Mouse (Mus musculus): ENCODE data around the gene Acsm5.

The Acsm5 gene

GRCm38 (mm10) chr7:119519163-119519562, at the start of gene Acsm5:
Gene Acsm5, plus strand, starts transcription at chr7:119519463.
- in situ Hi-C loops (cut with MboI), result loop anchor here (25.0 kb wide), 1 partner anchor 757 kb away; no protein-coding TSS in a partner anchor

GRCm38 (mm10) chr7:119476500-119477389, 42.5 kb upstream of the Acsm5 start:
- in situ Hi-C loops (cut with MboI), result no loop called here

- in situ Hi-C loops (cut with MboI), result no loop called here
Measured at GRCm38 (mm10) chr7:119479256-119479655, 40.0 kb upstream of the Acsm5 start, which contains the start of gene Umod. Gene Umod, minus strand, starts transcription at chr7:119479282.

- in situ Hi-C loops (cut with MboI), result no loop called here
Measured at GRCm38 (mm10) chr7:119484154-119484553, 35.1 kb upstream of the Acsm5 start.

GRCm38 (mm10) chr7:119486683-119487082, 32.6 kb upstream of the Acsm5 start:
- in situ Hi-C loops (cut with MboI), result no loop called here

- in situ Hi-C loops (cut with MboI), result no loop called here
Measured at GRCm38 (mm10) chr7:119490041-119490780, 29.1 kb upstream of the Acsm5 start.

GRCm38 (mm10) chr7:119511143-119511542, 8.1 kb upstream of the Acsm5 start:
- in situ Hi-C loops (cut with MboI), result loop anchor here (25.0 kb wide), 1 partner anchor 749 kb away; no protein-coding TSS in a partner anchor

- in situ Hi-C loops (cut with MboI), result loop anchor here (25.0 kb wide), 1 partner anchor 751 kb away; no protein-coding TSS in a partner anchor
Measured at GRCm38 (mm10) chr7:119513056-119513455, 6.2 kb upstream of the Acsm5 start.

GRCm38 (mm10) chr7:119515492-119516271, 3.6 kb upstream of the Acsm5 start:
- in situ Hi-C loops (cut with MboI), result loop anchor here (25.0 kb wide), 1 partner anchor 753 kb away; no protein-coding TSS in a partner anchor

- in situ Hi-C loops (cut with MboI), result loop anchor here (25.0 kb wide), 1 partner anchor 754 kb away; no protein-coding TSS in a partner anchor
Measured at GRCm38 (mm10) chr7:119516272-119516558, 3.0 kb upstream of the Acsm5 start.

- in situ Hi-C loops (cut with MboI), result loop anchor here (25.0 kb wide), 1 partner anchor 757 kb away; no protein-coding TSS in a partner anchor
Measured at GRCm38 (mm10) chr7:119519654-119520053, 391 bp downstream of the Acsm5 start.

- in situ Hi-C loops (cut with MboI), result loop anchor here (25.0 kb wide), 1 partner anchor 760 kb away; no protein-coding TSS in a partner anchor
Measured at GRCm38 (mm10) chr7:119521816-119522215, 2.6 kb downstream of the Acsm5 start.

GRCm38 (mm10) chr7:119522385-119522784, 3.1 kb downstream of the Acsm5 start:
- in situ Hi-C loops (cut with MboI), result loop anchor here (25.0 kb wide), 1 partner anchor 760 kb away; no protein-coding TSS in a partner anchor

- in situ Hi-C loops (cut with MboI), result loop anchor here (25.0 kb wide), 1 partner anchor 761 kb away; no protein-coding TSS in a partner anchor
Measured at GRCm38 (mm10) chr7:119523389-119523788, 4.1 kb downstream of the Acsm5 start, which contains the start of gene Pdilt. Gene Pdilt, minus strand, starts transcription at chr7:119523489.

GRCm38 (mm10) chr7:119525881-119526281, 6.6 kb downstream of the Acsm5 start:
- in situ Hi-C loops (cut with MboI), result no loop called here

- in situ Hi-C loops (cut with MboI), result no loop called here
Measured at GRCm38 (mm10) chr7:119526486-119526885, 7.2 kb downstream of the Acsm5 start.

- in situ Hi-C loops (cut with MboI), result no loop called here
Measured at GRCm38 (mm10) chr7:119527135-119527534, 7.9 kb downstream of the Acsm5 start.

- in situ Hi-C loops (cut with MboI), result no loop called here
Measured at GRCm38 (mm10) chr7:119527548-119527947, 8.3 kb downstream of the Acsm5 start.

GRCm38 (mm10) chr7:119528617-119529016, 9.4 kb downstream of the Acsm5 start:
- in situ Hi-C loops (cut with MboI), result no loop called here

GRCm38 (mm10) chr7:119532924-119533323, 13.7 kb downstream of the Acsm5 start:
- in situ Hi-C loops (cut with MboI), result no loop called here

GRCm38 (mm10) chr7:119534389-119534788, 15.1 kb downstream of the Acsm5 start:
- in situ Hi-C loops (cut with MboI), result no loop called here

All from mature B cell (primary cell).